Mouse (Mus musculus): ENCODE measurements around the gene Prmt8. TPM values are rescaled to one million over a fixed set of nuclear protein-coding genes. Genes with fewer than 3 reads are reported as not detected.

The Prmt8 gene
- not detected for polyA plus RNA-seq (2017; shearing (Covaris generic))

DNA sequence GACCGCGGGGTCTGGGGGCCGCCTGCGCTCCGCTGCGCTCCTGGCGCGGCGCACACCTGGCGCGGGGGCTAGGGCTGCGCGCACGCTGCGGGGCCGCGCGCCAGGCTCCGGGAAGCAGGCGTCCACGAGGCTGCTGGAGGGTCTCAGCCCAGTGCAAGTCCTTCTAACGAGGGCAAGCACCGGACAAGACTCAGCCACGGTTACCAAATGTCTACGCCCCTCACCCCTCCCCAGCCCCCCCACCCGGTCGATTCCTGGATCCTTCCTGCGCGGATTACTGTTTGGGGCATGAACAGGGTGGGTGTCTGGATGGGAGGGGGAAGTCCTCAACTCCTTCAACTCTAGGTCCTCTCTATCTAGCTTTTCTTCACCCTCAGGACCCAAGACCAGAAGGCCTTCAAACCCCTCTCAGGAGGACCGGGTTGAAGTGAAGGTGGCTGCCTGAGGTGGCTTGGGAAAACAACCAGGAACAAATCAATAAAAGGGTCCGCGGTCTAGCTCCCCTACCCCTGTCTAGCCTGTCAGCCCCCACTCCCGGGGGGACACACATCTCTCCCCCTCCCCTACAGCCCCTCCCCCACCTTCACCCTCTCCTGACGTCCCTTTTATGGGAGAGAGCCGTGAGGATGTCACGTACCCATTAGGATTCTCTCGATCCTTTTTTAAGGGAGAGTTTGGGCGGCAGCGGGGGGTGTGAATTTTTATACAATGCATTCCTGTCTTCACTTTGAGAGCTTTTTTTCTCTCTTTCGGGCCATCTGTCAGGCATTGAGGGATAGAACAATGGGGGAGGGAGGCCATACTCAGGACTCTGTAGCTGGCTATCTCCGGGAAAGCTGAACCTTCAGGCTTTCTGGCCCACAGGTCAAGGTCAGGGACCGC lies at the start of gene Prmt8:
Gene Prmt8, minus strand, starts transcription at position 198 of the 882 bp plus-strand sequence.

Other genes with a start within 250 kb of the Prmt8 start
- 23.3 TPM for gene Cracr2a, start 208.1 kb downstream of the Prmt8 start, polyA plus RNA-seq (2017; shearing (Covaris generic))
- gene Tspan11, start 118.1 kb upstream of the Prmt8 start, polyA plus RNA-seq (2017; shearing (Covaris generic)) = not detected

Data from CD4-positive, CD25-positive, alpha-beta regulatory T cell, adult 9 weeks (primary cell).